Mouse (Mus musculus): ENCODE measurements at regions not wholly inside any gene's neighbourhood (a gene's known extent, or its start where the extent isn't known, plus 50 kb on each side); places are given as distances from the start of the nearest gene placed in this dataset.

DNA sequence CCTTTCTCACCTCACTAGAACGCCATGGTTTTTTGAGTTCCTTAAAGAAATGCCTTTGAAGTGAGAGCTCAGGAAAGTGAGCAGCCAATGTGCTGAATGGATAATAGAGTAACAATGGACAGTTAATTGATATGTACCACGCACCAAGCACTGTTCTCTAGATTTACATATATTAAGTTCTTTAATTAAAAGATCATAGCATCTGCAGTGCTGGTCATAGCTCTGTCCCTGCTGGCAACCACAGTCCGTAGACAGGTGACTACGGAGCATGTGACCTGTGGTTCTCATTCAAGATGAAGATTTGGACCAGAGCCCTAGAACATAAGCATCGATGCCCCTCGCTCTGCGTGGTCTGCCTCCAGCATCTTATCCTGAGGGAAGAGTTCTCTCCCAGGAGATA lies 378.5 kb downstream of the Rapgef2 start:
- no peak for ATAC-seq (replicated peaks; ENCODE audit: poor library complexity, severe bottlenecking)

DNA sequence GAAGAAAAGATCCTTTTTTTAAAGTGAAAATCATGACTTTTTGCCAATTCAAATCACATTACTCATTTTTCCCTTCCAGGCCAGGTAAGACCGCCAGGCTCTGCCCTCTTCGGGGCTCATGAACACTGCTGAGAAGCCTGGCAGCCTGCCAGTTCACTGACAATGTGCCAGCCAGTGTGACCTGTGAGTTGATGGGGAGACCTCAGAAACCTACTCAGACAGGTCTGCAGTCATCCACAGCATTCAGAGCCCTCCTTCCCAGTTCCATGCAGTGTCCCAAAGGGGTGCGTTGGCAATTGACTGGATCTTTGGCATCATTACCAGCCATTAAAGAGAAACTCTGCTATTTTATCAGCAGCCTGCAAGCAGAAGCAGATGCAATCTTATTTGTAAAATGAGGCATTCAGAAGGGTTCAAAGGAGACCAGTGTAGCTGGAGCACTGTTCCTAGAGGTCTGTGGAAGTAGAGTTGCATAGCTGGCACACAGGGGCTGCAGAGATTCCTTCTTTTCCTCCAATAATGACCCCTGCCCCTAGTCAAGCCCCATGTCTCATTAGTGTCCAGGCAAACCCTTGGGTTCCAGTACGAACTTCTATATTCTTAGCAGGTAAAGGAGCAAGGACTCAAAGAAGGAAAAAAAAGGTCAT lies 384.4 kb downstream of the Rapgef2 start:
- ATAC-seq (replicated peaks; ENCODE audit: poor library complexity, severe bottlenecking) = no peak

DNA sequence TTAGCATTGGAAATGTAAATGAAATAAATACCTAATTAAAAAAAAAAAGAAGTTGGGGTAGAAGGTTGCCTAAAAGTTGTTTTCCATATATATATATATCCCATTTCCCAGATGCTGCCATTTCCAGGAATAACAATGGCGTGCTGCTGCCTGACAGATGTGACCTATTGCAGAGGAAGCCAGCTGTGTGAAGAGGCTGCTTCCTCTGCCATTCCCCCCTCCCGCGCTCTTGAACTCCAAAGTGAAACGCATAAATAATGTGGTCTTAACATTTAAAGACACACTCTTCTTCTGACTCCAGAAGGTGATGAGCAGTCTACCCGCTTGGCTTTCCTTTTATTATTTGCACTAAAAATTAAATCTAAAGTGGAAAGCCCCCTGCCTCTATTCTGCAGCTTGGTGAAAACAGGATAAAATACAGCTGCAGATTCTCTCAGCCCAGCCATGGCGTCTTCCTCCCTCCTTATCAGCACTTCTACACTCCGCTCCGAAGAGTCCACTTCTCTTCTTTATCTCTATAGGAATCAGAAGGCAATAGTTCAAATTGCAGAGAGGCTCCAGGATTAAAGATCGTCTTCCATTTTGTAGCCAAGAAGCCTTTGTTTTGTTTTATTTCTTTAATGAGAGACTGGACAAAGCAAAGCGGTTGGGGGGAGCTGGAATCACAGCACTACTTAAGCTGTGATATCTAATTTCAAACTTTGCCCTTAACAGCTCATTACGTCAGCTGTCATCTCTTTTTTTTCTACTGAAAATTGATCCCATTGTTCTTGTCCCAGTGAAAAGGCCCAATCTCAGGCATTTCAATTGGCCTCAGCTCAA lies 385.1 kb downstream of the Rapgef2 start:
- no peak for ATAC-seq (replicated peaks; ENCODE audit: poor library complexity, severe bottlenecking)

DNA sequence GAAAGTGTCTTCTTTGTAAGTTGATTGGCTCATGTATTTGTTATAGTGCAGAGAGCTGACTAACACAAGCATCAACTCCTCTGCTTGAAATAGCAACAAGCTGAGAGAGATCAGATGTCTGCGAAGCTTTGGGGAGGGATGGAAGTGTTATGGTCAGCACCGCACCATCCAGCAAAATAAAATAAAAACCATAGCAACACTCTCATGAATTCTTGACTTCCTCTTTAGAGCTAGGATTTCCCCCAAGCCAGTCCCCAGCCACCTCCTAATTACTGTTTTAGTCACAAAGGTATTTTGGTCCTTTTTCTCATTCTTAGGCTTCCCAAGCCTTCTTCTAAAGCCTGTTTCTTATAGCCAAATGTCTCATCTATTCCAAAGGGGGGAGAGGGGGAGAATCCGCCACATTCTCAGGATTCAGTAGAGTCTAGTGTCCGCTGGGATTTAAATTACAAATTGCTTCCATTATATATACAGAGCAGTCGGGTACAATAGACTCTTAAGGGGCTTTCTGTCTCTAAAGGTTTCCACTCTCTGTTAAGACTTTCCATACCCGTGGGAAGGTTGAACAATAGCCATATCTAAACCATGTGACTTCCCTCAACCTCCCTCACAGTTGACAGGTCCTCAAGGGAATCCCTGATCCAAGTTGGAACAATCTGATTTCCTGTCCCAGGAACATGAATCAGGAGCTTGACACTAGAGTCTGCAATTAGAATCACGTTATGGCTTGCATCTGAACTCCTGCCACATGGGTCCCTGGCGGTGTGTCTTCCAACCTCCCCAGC lies 386.7 kb downstream of the Rapgef2 start:
- no peak for ATAC-seq (replicated peaks; ENCODE audit: poor library complexity, severe bottlenecking)

DNA sequence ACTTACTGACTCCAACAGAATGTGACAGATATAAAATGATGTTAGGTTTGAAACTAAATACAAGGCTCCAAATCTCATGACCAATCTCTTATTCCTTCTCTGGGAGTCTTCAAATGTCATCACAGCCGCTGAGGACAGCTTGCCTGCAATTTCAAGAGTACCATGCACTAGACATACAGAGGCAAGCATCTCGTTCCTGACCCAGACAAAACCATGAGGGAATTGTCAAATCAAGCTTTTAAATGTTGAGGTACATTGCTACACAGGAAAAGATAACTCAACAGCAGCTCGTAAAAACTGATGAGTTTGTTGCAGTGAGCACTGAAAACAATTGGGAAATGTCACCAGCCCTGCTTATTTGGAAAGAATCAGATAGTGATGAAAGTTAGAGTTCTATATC lies 397.0 kb downstream of the Rapgef2 start:
- no peak for ATAC-seq (replicated peaks; ENCODE audit: poor library complexity, severe bottlenecking)

DNA sequence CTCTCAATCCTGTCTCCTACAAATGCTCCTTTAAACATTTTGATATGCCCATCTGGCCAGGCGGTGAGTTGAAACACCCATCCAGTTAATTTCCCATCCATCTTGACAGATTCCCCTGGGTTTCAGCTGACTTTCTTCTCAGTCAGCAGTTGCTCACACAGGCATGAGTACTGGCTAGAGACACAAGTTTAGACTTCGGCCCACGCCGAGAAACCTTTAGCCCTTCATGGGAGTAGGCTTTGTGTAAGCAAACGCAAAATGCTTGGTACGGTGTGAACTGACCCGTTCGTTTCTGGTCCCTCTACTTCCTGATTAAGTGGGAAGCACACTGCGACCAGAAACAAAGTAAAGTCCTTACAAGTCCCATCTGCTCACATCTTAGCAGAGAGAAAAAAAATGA lies 401.6 kb downstream of the Rapgef2 start:
- ATAC-seq (replicated peaks; ENCODE audit: poor library complexity, severe bottlenecking) = no peak

DNA sequence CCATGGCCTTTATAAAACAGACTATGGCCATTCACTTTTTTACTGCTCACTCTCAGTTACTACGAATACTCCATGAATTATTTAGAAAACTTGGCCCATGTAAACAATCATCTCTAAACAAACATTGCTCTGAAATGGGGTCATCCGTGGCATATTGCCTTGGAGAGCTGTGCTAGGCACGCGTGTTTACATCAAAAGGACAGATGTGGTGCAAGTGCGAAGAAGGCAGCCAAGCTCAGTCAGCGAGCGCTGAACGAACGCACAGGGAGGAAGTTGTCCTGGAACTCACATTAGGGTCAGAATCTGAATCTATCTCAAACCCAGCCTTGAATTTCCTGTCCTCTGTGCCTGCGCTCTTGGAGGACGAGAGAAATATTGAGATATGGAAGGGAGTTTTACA lies 402.3 kb downstream of the Rapgef2 start:
- no peak for ATAC-seq (replicated peaks; ENCODE audit: poor library complexity, severe bottlenecking)

DNA sequence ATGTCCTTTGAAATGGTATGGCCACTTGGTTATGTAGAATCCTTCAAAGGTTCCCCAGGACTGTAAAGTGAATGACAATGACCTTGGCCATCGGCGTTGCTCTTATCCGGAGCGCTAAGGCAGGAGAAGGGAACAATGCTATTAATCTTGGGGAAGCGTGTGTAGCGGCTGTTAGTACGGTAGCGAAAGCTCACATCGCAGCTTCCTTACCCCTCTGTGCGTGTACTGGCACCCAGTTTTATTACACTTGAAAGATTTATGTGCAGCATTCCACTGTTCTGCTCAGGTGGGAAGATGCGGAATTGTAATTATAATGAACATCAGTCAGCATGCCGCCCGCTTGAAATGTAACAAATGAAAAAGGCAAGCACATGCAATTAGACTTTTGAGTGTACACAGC lies 406.2 kb downstream of the Rapgef2 start:
- ATAC-seq (replicated peaks; ENCODE audit: poor library complexity, severe bottlenecking) = no peak

DNA sequence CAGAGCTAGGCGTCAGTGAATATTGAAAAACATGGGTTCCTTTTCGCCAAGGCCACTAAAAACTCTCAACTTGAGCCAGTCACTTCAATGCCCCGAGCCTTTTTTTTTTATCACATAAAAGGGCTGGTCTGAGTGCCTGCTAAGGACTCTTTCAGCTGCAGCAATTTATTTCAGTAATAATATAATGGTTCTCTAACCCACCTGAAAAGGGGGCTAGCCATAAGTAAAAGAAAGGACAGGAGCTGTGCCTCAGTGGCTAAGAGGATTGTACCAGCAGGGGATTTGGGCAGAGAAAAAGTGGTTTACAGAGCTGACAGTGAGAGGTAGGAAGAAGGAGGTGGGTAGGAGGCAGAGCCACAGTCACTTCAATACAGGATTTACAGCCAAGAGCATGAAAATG lies 409.0 kb downstream of the Rapgef2 start:
- no peak for ATAC-seq (replicated peaks; ENCODE audit: poor library complexity, severe bottlenecking)

DNA sequence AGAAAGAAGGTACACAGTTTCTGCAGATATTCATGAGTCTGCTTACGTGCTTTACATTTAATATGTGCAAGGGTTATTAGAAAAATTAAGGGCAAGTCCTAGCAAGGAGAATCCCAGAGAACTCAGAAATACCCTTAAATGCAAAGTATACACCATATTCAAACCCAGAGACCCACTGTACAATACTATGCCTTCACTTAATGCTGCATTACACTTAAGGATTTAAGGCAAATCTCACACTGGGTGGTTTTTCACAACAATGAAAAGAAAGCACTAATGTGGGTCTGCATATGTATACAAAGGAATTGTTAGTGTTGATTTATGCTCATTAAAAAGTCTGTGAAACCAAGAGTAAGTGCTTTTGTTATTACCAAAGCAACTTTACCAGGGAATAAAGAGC lies 419.4 kb downstream of the Rapgef2 start:
- ATAC-seq (replicated peaks; ENCODE audit: poor library complexity, severe bottlenecking) = no peak

DNA sequence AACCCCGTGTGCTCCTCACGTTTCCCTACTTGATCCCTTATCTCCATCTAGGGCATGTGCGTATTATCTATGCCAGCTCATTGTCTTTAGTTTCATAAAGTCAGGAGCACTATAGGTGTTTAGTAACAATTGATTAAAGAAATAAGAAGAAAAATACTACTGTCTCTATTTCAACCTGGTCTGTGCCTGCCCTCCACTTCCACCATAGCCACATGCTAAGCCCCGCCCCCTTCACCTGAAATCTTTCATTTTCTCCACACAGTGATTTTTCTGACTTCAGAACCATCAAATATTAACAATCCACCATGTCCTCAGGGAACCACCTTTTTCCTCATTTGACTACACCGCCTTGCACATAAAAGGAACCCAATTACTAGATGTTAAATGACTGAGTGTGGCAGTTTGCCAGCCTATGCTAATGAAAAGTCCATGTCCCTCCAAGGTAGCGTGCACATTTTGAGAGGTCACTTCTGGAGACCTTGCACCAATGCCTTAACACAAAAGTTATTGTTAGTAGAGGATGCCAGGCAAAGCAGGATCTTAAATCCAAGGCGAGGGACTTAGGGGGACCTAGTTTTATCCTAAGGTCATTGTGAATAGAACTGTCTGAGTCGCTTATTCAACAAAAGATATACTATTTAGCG lies 420.1 kb downstream of the Rapgef2 start:
- no peak for ATAC-seq (replicated peaks; ENCODE audit: poor library complexity, severe bottlenecking)

DNA sequence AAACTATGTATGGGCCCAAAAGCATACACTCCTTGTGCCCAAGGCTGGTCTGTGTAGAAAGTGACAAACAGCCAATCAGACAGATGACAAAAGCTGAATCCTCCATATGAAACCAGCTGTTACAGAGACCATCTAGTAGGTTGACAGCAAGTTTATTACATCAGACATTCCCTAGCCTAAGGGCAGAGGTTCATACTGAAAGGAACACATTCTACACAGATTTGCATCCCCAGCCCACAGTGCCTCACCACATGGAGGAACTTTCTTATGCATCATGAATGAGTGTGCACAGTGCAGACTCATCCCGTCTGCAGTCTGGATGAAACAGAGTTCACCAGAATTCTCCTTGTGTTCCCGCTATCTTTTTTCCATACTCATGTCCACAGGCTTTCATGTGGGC lies 423.3 kb downstream of the Rapgef2 start:
- ATAC-seq (replicated peaks; ENCODE audit: poor library complexity, severe bottlenecking) = no peak

DNA sequence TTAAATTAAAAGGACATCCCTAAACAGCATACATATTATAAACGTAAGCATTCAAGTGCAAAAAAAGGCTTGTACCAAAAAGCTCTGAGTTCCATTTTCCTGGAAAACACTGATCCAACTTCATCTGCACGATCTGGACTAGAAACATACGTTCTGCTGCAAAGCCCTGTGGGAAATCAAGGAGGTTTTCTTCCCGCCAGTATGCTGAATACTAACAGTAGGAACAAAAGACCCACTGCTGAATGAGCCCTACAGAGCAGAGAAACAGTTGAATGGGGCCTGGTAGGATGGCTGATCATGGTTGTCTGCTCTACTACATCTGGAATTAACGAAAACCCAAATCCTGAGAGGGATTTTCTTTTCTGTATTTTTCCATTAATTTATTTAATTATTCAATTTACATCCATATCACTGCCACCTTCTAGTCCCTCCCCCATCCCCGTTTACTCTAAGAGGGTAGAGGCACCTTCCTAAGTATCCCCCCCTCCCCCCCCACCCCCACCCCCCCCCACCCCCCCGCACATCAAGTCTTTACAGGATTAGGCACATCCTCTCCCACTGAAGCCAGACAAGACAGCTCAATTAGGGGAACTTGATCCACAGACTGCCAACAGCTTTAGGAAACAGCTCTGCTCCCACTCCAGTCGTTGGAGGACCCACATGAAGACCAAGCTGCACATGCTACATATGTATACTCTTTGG lies 439.5 kb downstream of the Rapgef2 start:
- ATAC-seq (replicated peaks; ENCODE audit: poor library complexity, severe bottlenecking) = no peak

DNA sequence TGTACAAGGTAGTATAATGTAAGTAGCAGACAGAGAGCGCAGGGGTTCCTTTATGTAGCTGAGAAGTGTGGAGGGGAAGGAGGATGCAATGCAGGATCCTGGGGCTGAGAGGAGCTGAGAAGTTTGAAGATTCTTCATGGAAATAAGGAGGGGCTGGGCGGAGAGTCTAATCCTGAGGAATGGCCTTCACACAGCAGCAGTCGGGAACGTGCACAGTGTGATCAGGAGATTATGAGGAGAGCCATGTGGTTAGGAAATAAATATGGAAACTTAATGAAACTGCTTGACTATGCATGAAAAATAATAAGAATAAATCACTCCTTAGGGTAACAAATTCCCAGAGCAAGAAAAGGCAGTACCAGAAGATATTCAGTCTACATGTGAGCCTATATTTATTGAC lies 445.1 kb downstream of the Rapgef2 start:
- ATAC-seq (replicated peaks; ENCODE audit: poor library complexity, severe bottlenecking) = no peak

DNA sequence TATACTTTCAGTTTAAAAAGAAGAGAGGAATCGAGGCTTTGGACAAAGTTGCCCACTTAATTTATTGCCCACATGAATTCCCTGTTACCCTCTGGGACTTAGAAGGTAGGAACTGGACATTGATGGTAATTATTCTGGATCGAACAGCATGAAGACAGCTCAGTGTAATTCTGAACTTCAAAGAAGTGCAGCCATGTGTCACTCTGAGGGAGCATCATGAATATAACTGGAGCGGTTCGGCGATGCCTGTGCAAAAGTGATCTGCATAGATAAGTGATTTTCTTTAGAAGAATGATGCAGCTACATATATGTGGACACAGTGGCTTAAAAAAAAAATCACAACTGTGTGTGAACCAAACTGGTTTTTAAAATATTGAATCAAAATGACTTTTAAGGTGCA lies 449.5 kb downstream of the Rapgef2 start:
- ATAC-seq (replicated peaks; ENCODE audit: poor library complexity, severe bottlenecking) = no peak

DNA sequence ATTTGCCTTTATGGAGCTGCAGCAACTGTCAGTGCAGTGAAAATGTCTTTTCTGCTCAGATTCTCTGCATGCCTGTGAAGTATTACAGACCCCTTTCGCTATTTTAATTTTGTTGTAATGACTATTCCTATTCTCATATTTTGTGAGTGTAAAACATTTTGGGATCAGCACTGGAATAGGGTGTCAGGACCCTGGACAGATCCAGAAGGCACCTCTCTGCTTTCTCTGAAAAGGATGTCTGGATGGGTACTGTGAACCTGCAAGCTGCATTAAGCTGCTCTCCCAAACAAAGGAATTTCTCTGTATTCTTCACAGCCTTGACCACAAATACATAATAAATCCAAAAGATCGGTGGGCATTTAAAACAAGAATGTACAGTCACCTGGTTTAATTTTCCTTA lies 460.8 kb downstream of the Rapgef2 start:
- no peak for ATAC-seq (replicated peaks; ENCODE audit: poor library complexity, severe bottlenecking)

DNA sequence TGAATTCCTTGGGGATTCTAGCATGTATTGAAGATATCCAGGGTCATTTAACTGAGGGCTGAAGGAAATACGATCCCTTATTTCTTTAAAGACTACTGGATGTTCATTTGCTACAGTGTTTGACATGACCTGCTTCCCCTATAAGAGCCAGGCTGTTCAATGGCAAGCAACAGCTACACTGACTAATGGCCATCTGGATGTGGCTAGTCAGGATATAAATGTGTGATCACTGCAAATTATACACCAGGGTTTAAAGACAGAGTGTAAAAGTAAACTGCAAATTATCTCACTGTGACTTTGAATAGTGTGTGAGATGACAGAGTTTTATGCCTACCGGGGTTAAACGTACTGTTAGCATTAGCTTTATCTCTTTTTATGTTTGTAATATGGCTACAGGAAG lies 473.9 kb downstream of the Rapgef2 start:
- no peak for ATAC-seq (replicated peaks; ENCODE audit: poor library complexity, severe bottlenecking)

DNA sequence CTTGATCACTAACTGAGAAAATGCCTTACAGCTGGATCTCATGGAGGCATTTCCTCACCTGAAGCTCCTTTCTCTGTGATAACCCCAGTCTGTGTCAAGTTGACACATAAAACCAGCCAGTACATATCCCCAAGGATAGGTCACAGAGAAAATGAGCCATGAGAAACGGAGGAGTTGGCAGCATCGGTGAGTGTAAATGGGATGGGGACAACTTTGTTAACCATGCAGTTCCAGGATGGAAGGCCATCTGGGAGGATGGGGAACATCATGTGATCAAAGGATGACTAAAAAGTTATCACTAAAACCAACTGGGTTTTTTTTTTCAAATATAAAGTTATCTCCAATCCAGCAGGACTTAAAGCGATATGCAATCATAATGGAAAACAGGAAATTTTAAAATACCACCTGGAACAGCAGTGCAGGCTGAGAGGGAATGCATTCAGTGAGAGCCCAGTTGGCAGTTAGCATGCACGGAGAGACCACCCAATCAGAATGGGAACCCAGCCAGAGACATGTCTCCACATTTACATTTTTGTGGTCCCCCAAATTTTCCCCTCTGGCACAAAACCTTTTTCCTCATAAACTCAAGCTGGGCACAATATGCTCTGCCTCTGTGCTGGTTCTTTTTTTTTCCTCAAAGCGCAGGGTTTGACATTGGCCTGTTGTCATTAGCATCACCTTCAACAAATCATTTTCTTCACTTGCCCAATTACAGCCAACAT lies 475.7 kb downstream of the Rapgef2 start:
- no peak for ATAC-seq (replicated peaks; ENCODE audit: poor library complexity, severe bottlenecking)

DNA sequence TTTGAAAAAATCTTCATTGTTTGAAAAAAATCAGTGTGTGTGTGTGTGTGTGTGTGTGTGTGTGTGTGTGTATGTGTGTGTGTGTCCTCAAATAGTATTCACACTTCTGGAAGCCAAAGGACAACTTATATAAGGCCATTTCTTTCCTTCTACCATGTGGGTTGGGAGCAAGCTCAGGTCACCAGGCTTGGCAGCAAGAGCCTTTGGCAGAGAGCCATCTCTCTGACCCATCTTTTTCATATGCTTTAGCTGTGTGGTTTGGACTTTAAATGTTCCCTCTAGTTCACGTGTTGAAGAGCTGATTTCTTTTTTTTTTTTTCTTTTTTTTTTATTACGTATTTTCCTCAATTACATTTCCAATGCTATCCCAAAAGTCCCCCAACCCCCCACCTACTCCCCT lies 483.1 kb downstream of the Rapgef2 start:
- ATAC-seq (replicated peaks; ENCODE audit: poor library complexity, severe bottlenecking) = no peak
